Mouse (Mus musculus) C2C12 (cell line): ENCODE data around the gene Stam. TPM values are rescaled to one million over a fixed set of nuclear protein-coding genes. Genes with fewer than 3 reads are reported as not detected.
A peak's percentile ranks its signal among the peaks of the same experiment; 100 is the strongest.

Experiments used
- H3K27me3 ChIP-seq: one replicate; pipeline ENCODE4 v1.6.1; 2011; ENCODE audit not compliant: control insufficient read depth, insufficient read depth, insufficient read length
- H3K36me3 ChIP-seq: one replicate; pipeline ENCODE4 v1.6.1; 2011; ENCODE audit not compliant: control insufficient read depth, insufficient read depth
- H3K4me3 ChIP-seq: one replicate; pipeline ENCODE4 v1.5.1; 2011; ENCODE audit warnings: mild to moderate bottlenecking, control low read depth; ENCODE audit not compliant: poor library complexity, insufficient read depth, severe bottlenecking
- H3K79me2 ChIP-seq: one replicate; pipeline ENCODE4 v1.6.1; 2011; ENCODE audit not compliant: control insufficient read depth, insufficient read depth
- H3K79me3 ChIP-seq: one replicate; pipeline ENCODE4 v1.6.1; 2011; ENCODE audit warnings: low read depth, control low read depth
- H3ac ChIP-seq: one replicate; pipeline ENCODE3; 2011; ENCODE audit warnings: low read depth; ENCODE audit not compliant: control insufficient read depth, insufficient read length
- CEBPB ChIP-seq: IDR thresholded peaks from one replicate; pipeline ENCODE4 v1.6.1; 2011; ENCODE audit warnings: low read depth, mild to moderate bottlenecking, control low read depth, moderate library complexity
- CTCF ChIP-seq: IDR thresholded peaks from one replicate; pipeline ENCODE4 v1.5.1; 2011; ENCODE audit not compliant: control insufficient read depth, insufficient read depth, insufficient read length
- FOSL1 ChIP-seq: IDR thresholded peaks from one replicate; pipeline ENCODE4 v1.8.0; 2011; ENCODE audit warnings: mild to moderate bottlenecking, low read length; ENCODE audit not compliant: poor library complexity, insufficient read depth, severe bottlenecking
- MAX ChIP-seq: IDR thresholded peaks from one replicate; pipeline ENCODE4 v1.6.1; 2011; ENCODE audit warnings: mild to moderate bottlenecking, control low read depth
- MYOD1 ChIP-seq: IDR thresholded peaks from one replicate; pipeline ENCODE4 v1.6.1; 2011; ENCODE audit warnings: low read depth; ENCODE audit not compliant: control insufficient read depth, insufficient read length
- MYOG ChIP-seq: IDR thresholded peaks from one replicate; pipeline ENCODE4 v1.6.1; 2011; ENCODE audit not compliant: control insufficient read depth, insufficient read length; ENCODE audit errors: extremely low read depth
- USF1 ChIP-seq: IDR thresholded peaks from one replicate; pipeline ENCODE4 v1.6.1; 2011; ENCODE audit warnings: low read depth, mild to moderate bottlenecking, control low read depth, moderate library complexity
- polyA plus RNA-seq: library from polyadenylated mRNA; unstranded; fragments of >200 nt; fragmentation: generic; extraction: Trizol; gene quantifications from one replicate; pipeline ENCODE4 v1.2.1, GENCODE M21; 2012; ENCODE audit warnings: missing spikeins

The Stam gene
- polyA plus RNA-seq, 1 experiment, result 14.5 TPM

- Histone ChIP-seq H3K4me3 (no peak overlapping the region), H3K36me3 (peaks cover 5% of the 10 kb centered on the region), H3K79me3 (peaks cover 69% of the 10 kb centered on the region), H3ac (no peak overlapping the region), H3K79me2 (peaks cover 84% of the 10 kb centered on the region), H3K27me3 (no peaks in the 10 kb centered on the region)
- TF ChIP-seq MYOG (no peak), CEBPB (no peak), MAX (no peak), MYOD1 (no peak), CTCF (no peak), FOSL1 (no peak), USF1 (no peak)
Observed at GRCm38 (mm10) chr2:14048808-14049207, 25.1 kb upstream of the Stam start.

DNA sequence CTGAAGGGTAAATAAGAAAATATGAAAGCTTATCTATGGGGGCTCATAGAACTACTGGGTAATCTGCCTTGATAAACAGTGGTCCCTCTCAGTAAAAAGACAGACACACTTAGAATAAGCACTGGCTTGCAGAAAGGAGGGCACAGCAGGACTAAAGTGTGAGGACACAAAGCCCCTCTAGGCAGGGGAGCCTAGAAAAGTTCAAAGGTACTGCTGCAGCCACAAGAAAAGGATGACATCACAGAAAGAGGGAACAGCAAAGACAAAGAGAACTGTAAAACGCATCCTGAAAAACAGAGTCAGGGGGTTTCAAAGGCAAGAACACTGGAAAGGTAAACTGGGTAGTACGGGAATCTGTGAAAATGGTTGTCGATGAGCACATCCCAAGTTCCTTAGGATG lies 20.3 kb upstream of the Stam start:
- Histone ChIP-seq H3K79me2 (peaks cover 59% of the 10 kb centered on the region), H3ac (no peak overlapping the region), H3K27me3 (no peaks in the 10 kb centered on the region), H3K36me3 (no peaks in the 10 kb centered on the region), H3K79me3 (peaks cover 49% of the 10 kb centered on the region), H3K4me3 (no peak overlapping the region)
- TF ChIP-seq MYOG (no peak), MYOD1 (no peak), FOSL1 (no peak), CEBPB (no peak), CTCF (no peak)

DNA sequence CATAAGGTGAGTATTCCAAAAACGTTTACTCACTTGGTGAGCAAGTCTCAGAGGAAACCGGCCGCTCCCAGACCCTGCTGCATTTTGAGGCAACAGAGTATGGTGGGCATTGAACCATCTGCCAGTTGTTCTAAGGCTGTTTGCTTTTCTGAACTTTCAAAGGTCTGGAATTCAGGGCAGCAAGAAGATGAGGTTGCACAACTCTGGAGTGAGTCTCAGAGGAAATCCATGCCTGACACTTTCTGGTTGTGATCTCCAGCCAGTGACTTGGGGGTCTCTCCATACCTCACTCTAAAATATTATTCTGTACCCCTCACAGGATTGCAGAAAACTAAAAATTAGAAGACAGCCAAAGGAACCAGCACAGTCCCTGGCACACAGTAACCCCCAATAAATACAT lies 19.7 kb upstream of the Stam start:
- Histone ChIP-seq H3ac (peak overlapping the region; percentile 13), H3K36me3 (no peaks in the 10 kb centered on the region), H3K79me2 (peaks cover 54% of the 10 kb centered on the region), H3K79me3 (peaks cover 44% of the 10 kb centered on the region), H3K4me3 (peak overlapping the region; percentile 81), H3K27me3 (no peaks in the 10 kb centered on the region)
- TF ChIP-seq CTCF (no peak), USF1 (no peak), MYOD1 (no peak), MAX (no peak), MYOG (no peak), FOSL1 (no peak), CEBPB (peak; percentile 59)

GRCm38 (mm10) chr2:14054716-14055115 lies 19.2 kb upstream of the Stam start:
- Histone ChIP-seq H3K36me3 (no peaks in the 10 kb centered on the region), H3K79me3 (peaks cover 41% of the 10 kb centered on the region)
- TF ChIP-seq MYOD1, result no peak

GRCm38 (mm10) chr2:14055168-14055565 lies 18.7 kb upstream of the Stam start:
- peak; percentile 31 for TF ChIP-seq CEBPB
- TF ChIP-seq FOSL1, result no peak
- Histone ChIP-seq H3K79me2 (peaks cover 43% of the 10 kb centered on the region), H3ac (peak overlapping the region; percentile 84), H3K4me3 (peak overlapping the region; percentile 81), H3K36me3 (no peaks in the 10 kb centered on the region), H3K79me3 (peaks cover 38% of the 10 kb centered on the region), H3K27me3 (no peaks in the 10 kb centered on the region)

More at GRCm38 (mm10) chr2:14054716-14055115, 19.2 kb upstream of the Stam start:
- Histone ChIP-seq H3K27me3 (no peaks in the 10 kb centered on the region), H3ac (peak overlapping the region; percentile 84), H3K79me2 (peaks cover 48% of the 10 kb centered on the region), H3K4me3 (peak overlapping the region; percentile 81)

GRCm38 (mm10) chr2:14055566-14056331 lies 18.1 kb upstream of the Stam start, which contains the start of gene Hacd1:
TSS of gene Hacd1 (minus strand) at chr2:14056135.
- H3K79me2 ChIP-seq, result peaks cover 39% of the 10 kb centered on the region
- TF ChIP-seq CTCF, result no peak
- peak; percentile 28 for TF ChIP-seq MAX
- H3K4me3 ChIP-seq, result peak within 1 kb of the TSS; percentile 81
- H3K79me3 ChIP-seq, result peaks cover 34% of the 10 kb centered on the region
- H3K36me3 ChIP-seq, result no peaks in the 10 kb centered on the region
- H3K27me3 ChIP-seq, result no peaks in the 10 kb centered on the region
- H3ac ChIP-seq, result peak within 1 kb of the TSS; percentile 84
